ENCODE assay signal across 9 mouse cellular contexts in the genomic region with DNA sequence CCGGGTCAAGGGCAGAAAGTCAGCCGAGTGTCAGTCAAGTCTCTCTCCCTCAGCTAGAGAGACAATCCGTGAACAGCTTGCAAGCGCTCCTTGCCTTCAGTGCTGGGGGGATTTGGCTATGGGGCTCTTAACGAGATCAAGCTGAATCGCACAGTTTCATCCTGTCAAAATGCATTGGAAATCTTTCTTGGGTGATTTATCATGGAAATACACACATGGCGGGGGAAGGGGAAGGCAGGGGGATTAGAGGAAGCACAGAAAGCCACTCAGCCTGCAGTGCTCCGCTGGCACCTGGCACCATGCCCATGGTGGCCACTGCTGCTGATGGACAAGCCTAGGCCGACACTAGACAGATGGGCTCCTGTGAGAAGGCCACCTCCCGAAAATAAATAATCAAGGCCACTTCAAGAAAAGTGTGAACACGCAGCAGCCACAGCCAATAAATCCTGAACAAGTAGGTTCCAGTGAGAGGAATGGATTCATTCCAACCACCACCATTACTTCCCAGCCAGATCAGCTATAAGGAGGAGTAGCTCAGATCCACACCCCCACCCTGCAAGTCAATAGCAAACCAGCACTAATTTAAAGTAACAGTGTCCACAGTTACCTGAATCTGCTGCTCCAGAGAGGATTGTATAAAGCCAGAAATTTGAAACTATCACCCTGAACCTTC.
DNase-seq lines count a peak whose midpoint lies in the region; ATAC-seq and TF ChIP-seq lines count a peak whose summit lies in the region.
"Had no signal": no experiment of that assay in that cellular context is flagged by ENCODE, and none has a peak within 500 bp of the region (broad histone marks: within the 10 kb centered on the region; RNA-seq: fewer than 3 reads in every experiment).

No protein-coding gene starts in this region.

- H3K27ac ChIP-seq in heart, embryonic 15.5 days, result no peak overlapping the region
- H3K27ac ChIP-seq in heart, embryonic 10.5 days, result no peak overlapping the region
- H3K27ac ChIP-seq in forebrain, postnatal 0 days (ENCODE audit: low read depth, low read length), result 0 out of 2 replicates have a peak overlapping the region, but pooled peaks have one; percentile 29
- H3K27ac ChIP-seq in liver, embryonic 11.5 days (ENCODE audit: low read depth, low read length), result no peak overlapping the region

- H3K9ac ChIP-seq in heart, embryonic 15.5 days, result no peak overlapping the region
- H3K9ac ChIP-seq in forebrain, postnatal 0 days, result no peak overlapping the region
- H3K9ac ChIP-seq in liver, embryonic 11.5 days (ENCODE audit: low read depth, low read length), result no peak overlapping the region

- H3K4me3 ChIP-seq in heart, embryonic 15.5 days, result no peak overlapping the region
- no peak overlapping the region for H3K4me3 ChIP-seq in heart, embryonic 10.5 days
- no peak overlapping the region for H3K4me3 ChIP-seq in forebrain, postnatal 0 days (ENCODE audit: low read depth, low read length)
- H3K4me3 ChIP-seq in liver, embryonic 11.5 days (ENCODE audit: low read depth, low read length), result no peak overlapping the region

- peak overlapping the region; percentile 12; the same call in 1 of the 2 replicates for H3K4me2 ChIP-seq in heart, embryonic 15.5 days
- H3K4me2 ChIP-seq in forebrain, postnatal 0 days (ENCODE audit: low read depth), result 0 out of 2 replicates have a peak overlapping the region, but pooled peaks have one; percentile 13
- no peak overlapping the region for H3K4me2 ChIP-seq in liver, embryonic 11.5 days

- 35% methylated on average over 11 of the region's 11 CpGs for WGBS in heart, embryonic 15.5 days
- 44% methylated on average over 11 of the region's 11 CpGs for WGBS in heart, embryonic 10.5 days
- WGBS in forebrain, postnatal 0 days, result 17% methylated on average over 11 of the region's 11 CpGs
- 50% methylated on average over 11 of the region's 11 CpGs for WGBS in liver, embryonic 11.5 days

- H3K9me3 ChIP-seq in heart, embryonic 15.5 days (replicated peaks), result no peaks in the 10 kb centered on the region
- H3K9me3 ChIP-seq in heart, embryonic 10.5 days, result no peaks in the 10 kb centered on the region
- H3K9me3 ChIP-seq in forebrain, postnatal 0 days (ENCODE audit: low read length), result no peaks in the 10 kb centered on the region
- H3K9me3 ChIP-seq in liver, embryonic 11.5 days (ENCODE audit: control insufficient read depth, low read length), result no peaks in the 10 kb centered on the region
- H3K9me3 ChIP-seq: G1E had no signal

- peaks cover 10% of the 10 kb centered on the region for H3K4me1 ChIP-seq in heart, embryonic 15.5 days (replicated peaks)
- peaks cover 7% of the 10 kb centered on the region; the same call in 1 of the 2 replicates for H3K4me1 ChIP-seq in heart, embryonic 10.5 days
- H3K4me1 ChIP-seq in forebrain, postnatal 0 days (ENCODE audit: insufficient read depth), result 0 out of 2 replicates have a peak, but pooled peaks cover 9% of the 10 kb centered on the region
- no peaks in the 10 kb centered on the region for H3K4me1 ChIP-seq in liver, embryonic 11.5 days (replicated peaks; ENCODE audit: control insufficient read depth, insufficient read depth, low read length)

- no peak for TF ChIP-seq CTCF in forebrain, postnatal 0 days (IDR thresholded peaks at IDR 0.05; ENCODE audit: low read depth)

- no peaks in the 10 kb centered on the region for H3K27me3 ChIP-seq in heart, embryonic 15.5 days
- H3K27me3 ChIP-seq in heart, embryonic 10.5 days (ENCODE audit: insufficient read depth, poor library complexity, severe bottlenecking), result no peaks in the 10 kb centered on the region
- H3K27me3 ChIP-seq in forebrain, postnatal 0 days (ENCODE audit: insufficient read depth, low read length), result no peaks in the 10 kb centered on the region
- no peaks in the 10 kb centered on the region for H3K27me3 ChIP-seq in liver, embryonic 11.5 days (replicated peaks; ENCODE audit: control insufficient read depth, insufficient read depth, low read length)

- no peak for ATAC-seq in heart, embryonic 15.5 days (replicated peaks; ENCODE audit: insufficient number of reproducible peaks, insufficient read depth, low FRiP score, low read depth)
- ATAC-seq in forebrain, postnatal 0 days, result peak; percentile 72
- ATAC-seq in liver, embryonic 11.5 days (replicated peaks; ENCODE audit: low FRiP score), result no peak
- ATAC-seq in erythroid progenitor cell, adult 5-6 weeks (replicated peaks; ENCODE audit: low FRiP score, poor library complexity, severe bottlenecking), result no peak

- no peaks in the 10 kb centered on the region for H3K36me3 ChIP-seq in heart, embryonic 15.5 days
- no peaks in the 10 kb centered on the region for H3K36me3 ChIP-seq in heart, embryonic 10.5 days
- no peaks in the 10 kb centered on the region for H3K36me3 ChIP-seq in forebrain, postnatal 0 days (ENCODE audit: insufficient read depth)
- no peaks in the 10 kb centered on the region for H3K36me3 ChIP-seq in liver, embryonic 11.5 days (ENCODE audit: control insufficient read depth, insufficient read depth, low read length)
- H3K36me3 ChIP-seq: G1E had no signal

- DNase-seq in heart, embryonic 10.5 days (ENCODE audit: low spot score), result no peak
- DNase-seq in adrenal gland, postnatal 36 days, result peak; percentile 35 to 44
- peak; percentile 55 for DNase-seq in forebrain, postnatal 0 days
- peak; percentile 27 for DNase-seq in lung, postnatal 25 days (ENCODE audit: low spot score)
- no peak for DNase-seq in thymus, postnatal 10 days (ENCODE audit: low spot score in 2 of 2)
- no peak for DNase-seq in liver, embryonic 11.5 days (ENCODE audit: low spot score)

Comparison
In these comparisons a context has a peak if more than half of its experiments do, and no peak if none do; other contexts are left out.
1. DNase-seq: peak in adrenal gland, postnatal 36 days (2 of 2), forebrain, postnatal 0 days (single experiment) and lung, postnatal 25 days (single experiment); none in heart, embryonic 10.5 days (single experiment), thymus, postnatal 10 days (0 of 2) and liver, embryonic 11.5 days (single experiment).